Mouse (Mus musculus) brown adipose tissue, adult 24 weeks (tissue): ENCODE measurements around the gene Tnfsf8. TPM values are rescaled to one million over a fixed set of nuclear protein-coding genes. Genes with fewer than 3 reads are reported as not detected.

Experiments used
- H3K27ac ChIP-seq: fragments of 200-500 bp; replicated peaks from 2 replicates; pipeline ENCODE4 v1.5.1; 2012; ENCODE audit warnings: low read depth, mild to moderate bottlenecking, low read length
- H3K4me1 ChIP-seq: fragments of 200-500 bp; 2 replicates; pipeline ENCODE4 v1.6.1; 2012; ENCODE audit warnings: low read length, mixed read lengths; ENCODE audit not compliant: control insufficient read depth, insufficient read depth, insufficient read length
- H3K4me3 ChIP-seq: fragments of 200-500 bp; 2 replicates; pipeline ENCODE4 v1.5.1; 2012; ENCODE audit warnings: low read depth, mild to moderate bottlenecking, low read length, moderate library complexity; ENCODE audit not compliant: insufficient read depth
- polyA plus RNA-seq: library from polyadenylated mRNA; stranded (reverse); fragments of >200 nt; gene quantifications from 2 replicates; pipeline ENCODE4 v1.2.4, GENCODE M21; 2012; ENCODE audit not compliant: missing spikeins, insufficient read depth, insufficient read length

The Tnfsf8 gene
- polyA plus RNA-seq: not detected in 2 replicates

DNA sequence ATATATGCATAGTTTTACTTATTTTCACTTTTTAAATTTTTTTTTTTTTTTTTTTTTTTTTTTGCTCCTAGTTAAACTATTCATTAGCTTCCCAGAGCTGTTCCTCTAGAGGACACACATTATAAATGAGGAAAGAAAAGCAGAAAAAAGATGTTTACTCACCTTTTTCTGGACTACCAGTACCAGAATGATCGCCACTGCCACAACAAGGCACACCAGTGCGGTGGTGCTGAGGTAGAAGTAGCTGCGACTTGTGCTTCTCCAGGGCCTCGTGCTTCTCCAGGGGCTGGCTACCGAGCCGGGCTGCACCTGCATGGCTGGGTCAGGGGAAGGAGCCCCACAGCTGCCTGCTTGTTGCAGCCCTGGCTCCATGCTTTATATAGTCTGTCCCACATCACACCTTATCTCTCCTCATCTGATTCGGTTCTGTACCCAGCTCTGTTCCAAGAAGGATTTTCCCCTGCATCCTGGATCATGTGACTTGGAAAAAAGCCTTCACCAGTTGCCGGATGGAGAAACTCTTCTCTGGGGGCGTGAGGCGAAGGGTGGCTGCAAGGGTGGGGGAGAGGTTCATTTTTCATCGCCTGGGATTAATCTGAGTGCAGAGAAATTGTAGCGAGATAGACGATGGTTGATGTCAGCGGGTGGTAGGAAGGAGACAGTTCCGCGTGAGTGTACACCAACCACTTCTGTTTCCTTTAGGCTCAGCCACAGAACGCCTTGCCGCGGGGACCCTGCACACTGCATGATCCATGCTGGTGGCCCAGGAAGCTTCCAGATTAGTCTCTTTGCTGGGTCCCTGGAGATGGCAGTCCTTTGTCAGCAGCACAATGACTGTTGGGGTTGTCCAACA lies at the start of gene Tnfsf8:
Gene Tnfsf8, minus strand, starts transcription at position 660 of the 853 bp plus-strand sequence.
- Histone ChIP-seq H3K4me3 (no peak within 1 kb of the TSS), H3K4me1 (peaks cover 10% of the 10 kb centered on the region; the same call in 1 of the 2 replicates), H3K27ac (no peak within 1 kb of the TSS)

- Histone ChIP-seq H3K4me1 (no peaks in the 10 kb centered on the region), H3K4me3 (no peak overlapping the region), H3K27ac (no peak overlapping the region)
Measured at GRCm38 (mm10) chr4:63908511-63908910, 47.4 kb upstream of the Tnfsf8 start.

DNA sequence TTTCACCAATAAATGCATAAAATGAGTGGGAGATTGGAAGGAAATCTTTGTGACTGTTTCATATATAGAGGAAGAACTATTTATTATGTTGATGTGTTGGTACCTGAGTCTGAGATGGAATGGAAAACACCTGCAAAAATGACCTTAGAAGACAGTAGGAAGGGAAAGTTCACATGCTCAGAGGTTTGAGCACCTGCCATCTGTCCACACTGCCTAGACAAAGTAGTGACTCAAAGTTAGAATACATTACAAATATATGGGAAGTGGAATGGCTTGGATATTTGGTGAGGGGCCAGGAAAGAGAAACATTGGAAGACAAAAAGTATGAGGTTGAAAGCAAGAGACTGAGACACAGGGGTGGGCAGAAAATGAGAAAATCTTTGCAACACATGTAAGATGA lies 46.3 kb upstream of the Tnfsf8 start:
- Histone ChIP-seq H3K4me1 (no peaks in the 10 kb centered on the region), H3K27ac (no peak overlapping the region), H3K4me3 (no peak overlapping the region)

DNA sequence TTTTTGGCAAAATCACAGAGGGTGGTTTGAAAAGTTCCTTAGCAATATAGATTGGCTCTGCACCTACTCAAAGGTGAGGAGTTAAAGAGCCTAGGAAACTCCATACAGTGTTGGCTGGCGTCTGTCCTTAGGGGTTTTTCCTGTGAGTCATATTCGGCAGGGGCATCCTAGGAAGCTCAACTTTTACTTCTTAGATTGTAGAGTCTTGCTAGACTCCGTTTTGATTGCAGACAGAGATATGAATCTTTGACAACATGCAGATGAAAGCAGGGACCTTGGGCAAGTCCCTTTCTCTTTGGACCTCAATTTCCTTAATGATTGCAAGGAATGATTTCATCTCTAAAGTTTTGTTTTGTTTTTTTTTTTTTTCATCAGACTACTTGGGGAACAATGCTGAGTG lies 44.9 kb upstream of the Tnfsf8 start:
- Histone ChIP-seq H3K4me3 (no peak overlapping the region), H3K4me1 (no peaks in the 10 kb centered on the region), H3K27ac (no peak overlapping the region)

DNA sequence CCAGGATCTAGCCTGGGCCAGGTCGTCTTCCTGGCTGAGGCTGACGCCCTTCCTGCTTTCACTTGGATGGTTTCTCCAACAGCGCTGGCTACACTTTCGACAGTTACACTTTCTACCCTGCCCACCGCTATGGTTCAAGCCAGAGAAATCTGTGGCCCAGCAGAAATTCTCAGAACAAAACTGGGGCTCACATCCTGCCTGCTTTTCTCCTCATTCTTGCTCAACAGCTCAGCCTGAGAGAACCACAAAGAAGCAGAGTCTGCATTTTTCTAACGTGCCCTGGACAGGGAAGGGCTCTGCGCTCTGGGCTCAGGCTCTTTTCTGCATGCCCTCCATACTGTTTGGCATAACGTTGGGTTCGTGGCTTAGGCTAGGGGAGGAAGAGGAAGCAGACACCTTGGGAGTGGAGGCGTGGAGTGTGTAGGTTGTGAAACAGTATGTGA lies 38.0 kb upstream of the Tnfsf8 start:
- no peak overlapping the region for H3K4me3 ChIP-seq
- H3K4me1 ChIP-seq: no peaks in the 10 kb centered on the region
- no peak overlapping the region for H3K27ac ChIP-seq

- no peak overlapping the region for H3K27ac ChIP-seq
- no peak overlapping the region for H3K4me3 ChIP-seq
- no peaks in the 10 kb centered on the region for H3K4me1 ChIP-seq
Measured at GRCm38 (mm10) chr4:63897152-63897551, 36.0 kb upstream of the Tnfsf8 start.

DNA sequence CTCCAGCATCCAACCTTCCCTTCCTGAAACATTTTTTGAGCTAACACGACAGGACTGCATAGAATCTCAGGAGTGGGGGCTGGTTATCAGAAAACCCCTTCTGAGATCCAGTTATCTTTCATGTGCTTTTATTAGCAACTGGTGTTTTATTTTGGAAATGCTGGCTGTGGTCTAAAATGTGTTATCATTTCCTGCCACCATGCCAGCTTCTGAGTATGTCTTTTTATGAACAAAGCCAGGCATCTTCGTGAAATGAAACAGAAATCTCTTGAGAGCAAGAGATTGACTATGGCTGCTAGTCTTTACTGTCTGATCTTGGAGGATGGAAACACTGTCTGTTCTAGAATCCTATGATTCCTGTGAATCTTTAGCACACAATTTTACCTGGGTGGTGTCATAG lies 25.0 kb upstream of the Tnfsf8 start:
- Histone ChIP-seq H3K4me3 (no peak overlapping the region), H3K27ac (no peak overlapping the region), H3K4me1 (no peaks in the 10 kb centered on the region)

DNA sequence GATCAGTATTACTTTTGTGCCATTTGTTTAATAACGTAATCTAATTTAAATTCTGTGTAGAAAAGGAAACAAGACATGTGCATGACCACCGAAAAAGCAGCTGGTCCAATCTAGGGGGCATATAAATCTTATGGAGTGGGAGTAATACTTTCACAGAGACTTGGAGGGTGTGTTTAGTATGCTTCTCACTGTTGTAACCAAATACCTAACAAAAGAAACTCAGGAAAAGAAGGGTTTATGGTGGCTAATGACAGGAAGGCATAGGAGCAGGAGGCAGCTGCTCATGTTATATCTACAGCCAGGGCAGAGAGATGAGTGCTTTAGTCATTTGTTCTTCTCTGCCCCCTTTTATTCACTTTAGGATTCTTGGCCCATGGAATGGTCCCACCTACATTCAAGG lies 15.6 kb upstream of the Tnfsf8 start:
- Histone ChIP-seq H3K4me1 (no peaks in the 10 kb centered on the region), H3K27ac (no peak overlapping the region), H3K4me3 (no peak overlapping the region)

- Histone ChIP-seq H3K4me3 (no peak overlapping the region), H3K27ac (no peak overlapping the region), H3K4me1 (no peaks in the 10 kb centered on the region)
Measured at GRCm38 (mm10) chr4:63875480-63875879, 14.3 kb upstream of the Tnfsf8 start.

GRCm38 (mm10) chr4:63870678-63871077 lies 9.5 kb upstream of the Tnfsf8 start:
- Histone ChIP-seq H3K4me3 (no peak overlapping the region), H3K27ac (no peak overlapping the region), H3K4me1 (no peaks in the 10 kb centered on the region)

- no peaks in the 10 kb centered on the region for H3K4me1 ChIP-seq
- H3K27ac ChIP-seq: no peak overlapping the region
Measured at GRCm38 (mm10) chr4:63868770-63869169, 7.6 kb upstream of the Tnfsf8 start.

GRCm38 (mm10) chr4:63862953-63863352 lies 1.8 kb upstream of the Tnfsf8 start:
- Histone ChIP-seq H3K27ac (no peak overlapping the region), H3K4me3 (no peak overlapping the region), H3K4me1 (peaks cover 10% of the 10 kb centered on the region; the same call in 1 of the 2 replicates)

More at GRCm38 (mm10) chr4:63868770-63869169, 7.6 kb upstream of the Tnfsf8 start:
- H3K4me3 ChIP-seq: no peak overlapping the region

GRCm38 (mm10) chr4:63862092-63862697 lies 1.0 kb upstream of the Tnfsf8 start:
- H3K4me3 ChIP-seq: no peak overlapping the region
- H3K4me1 ChIP-seq: peaks cover 10% of the 10 kb centered on the region; the same call in 1 of the 2 replicates
- no peak overlapping the region for H3K27ac ChIP-seq

DNA sequence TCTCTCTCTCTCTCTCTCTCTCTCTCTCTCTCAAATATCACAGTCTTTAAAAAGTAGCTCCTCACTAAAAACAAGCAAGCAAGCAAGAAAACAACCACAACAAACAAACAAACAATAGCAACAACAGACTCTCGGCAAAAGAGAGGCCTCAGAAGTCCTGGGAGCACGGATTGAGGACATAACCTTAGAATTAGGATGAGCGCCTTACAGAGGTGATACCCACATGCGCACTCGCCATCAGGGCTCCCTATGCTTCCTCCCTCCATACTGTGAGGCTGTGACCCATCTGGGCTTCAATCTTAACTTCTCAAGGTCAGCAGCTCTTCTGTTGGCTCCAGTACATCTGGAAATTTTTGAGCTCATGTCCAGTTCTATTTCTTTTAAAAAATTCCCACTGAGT lies 911 bp downstream of the Tnfsf8 start:
- H3K4me1 ChIP-seq: peaks cover 10% of the 10 kb centered on the region; the same call in 1 of the 2 replicates
- no peak overlapping the region for H3K4me3 ChIP-seq
- no peak overlapping the region for H3K27ac ChIP-seq

DNA sequence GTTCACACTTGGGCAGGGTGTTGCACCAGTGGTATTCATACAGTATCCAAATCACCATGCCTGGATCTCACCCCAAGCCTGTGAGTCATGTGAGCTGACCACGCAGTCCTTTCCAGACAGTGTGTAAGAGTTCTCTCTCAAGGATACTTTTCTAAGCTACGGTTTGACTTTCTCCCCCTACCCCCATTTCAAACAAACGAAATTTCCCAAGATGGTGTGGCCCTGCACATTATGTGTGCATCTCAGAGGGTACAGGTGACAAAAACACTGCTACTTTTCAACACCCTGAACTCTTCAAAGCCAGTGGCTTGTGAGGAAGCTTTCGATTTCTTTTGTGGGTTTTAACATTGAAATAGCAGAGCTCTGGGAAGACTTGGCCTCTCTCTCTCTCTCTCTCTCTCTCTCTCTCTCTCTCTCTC lies 1.4 kb downstream of the Tnfsf8 start:
- Histone ChIP-seq H3K4me1 (peaks cover 10% of the 10 kb centered on the region; the same call in 1 of the 2 replicates), H3K27ac (no peak overlapping the region), H3K4me3 (no peak overlapping the region)
